Mouse (Mus musculus) thymus, adult 2 months (tissue): ENCODE measurements at regions not wholly inside any gene's neighbourhood (a gene's known extent, or its start where the extent isn't known, plus 50 kb on each side); places are given as distances from the start of the nearest gene placed in this dataset.

Source experiments
- CTCF ChIP-seq: fragments of 200-500 bp; IDR thresholded peaks from 2 replicates; pipeline ENCODE4 v1.5.1; 2012; ENCODE audit warnings: mild to moderate bottlenecking, control low read depth, low read length, moderate library complexity, borderline replicate concordance; ENCODE audit not compliant: control insufficient read depth, poor library complexity, insufficient read depth; ENCODE audit errors: extremely low read depth
- POLR2A ChIP-seq: fragments of 200-500 bp; IDR thresholded peaks from 2 replicates; pipeline ENCODE4 v1.6.1; 2012; ENCODE audit warnings: mild to moderate bottlenecking, low read length, control low read depth, moderate library complexity; ENCODE audit not compliant: control insufficient read depth, poor library complexity, insufficient read depth; ENCODE audit errors: extremely low read depth

GRCm38 (mm10) chr4:89421694-89422354 is 111.0 kb upstream of the Cdkn2b start:
- TF ChIP-seq CTCF (no peak), POLR2A (no peak)
